Mouse (Mus musculus) forebrain, embryonic 10.5 days (tissue): ENCODE measurements around the gene Cog1. TPM values are rescaled to one million over a fixed set of nuclear protein-coding genes. Genes with fewer than 3 reads are reported as not detected.

ENCODE experiments used
- DNase-seq: peaks from one replicate; pipeline ENCODE4 v3.0.0-alpha.2; 2017; ENCODE audit warnings: low spot score; ENCODE audit errors: extremely low spot score
- H3K27ac ChIP-seq: fragments of 300-500 bp; sonication (generic); 2 replicates; pipeline ENCODE4 v1.5.1; 2016; ENCODE audit warnings: mild to moderate bottlenecking
- H3K27me3 ChIP-seq: fragments of 300-500 bp; sonication (generic); 2 replicates; pipeline ENCODE4 v1.6.1; 2016; ENCODE audit warnings: mild to moderate bottlenecking; ENCODE audit not compliant: poor library complexity, severe bottlenecking
- H3K36me3 ChIP-seq: fragments of 300-500 bp; sonication (generic); replicated peaks from 2 replicates; pipeline ENCODE4 v1.6.1; 2016; ENCODE audit warnings: mild to moderate bottlenecking, moderate library complexity
- H3K4me1 ChIP-seq: fragments of 300-500 bp; sonication (generic); 2 replicates; pipeline ENCODE4 v1.6.1; 2016
- H3K4me3 ChIP-seq: fragments of 300-500 bp; sonication (generic); 2 replicates; pipeline ENCODE4 v1.5.1; 2016; ENCODE audit warnings: mild to moderate bottlenecking, moderate library complexity
- H3K9me3 ChIP-seq: fragments of 300-500 bp; sonication (generic); 2 replicates; pipeline ENCODE4 v1.6.1; 2016; ENCODE audit warnings: mild to moderate bottlenecking, moderate library complexity
- WGBS: fragments of 180-500 bp; shearing (Covaris S2); methylation state at CpG from one replicate; pipeline ENCODE4 v1.1.7; 2016; 5-methylcytosine and 5-hydroxymethylcytosine counted together
- polyA plus RNA-seq: library from polyadenylated mRNA; unstranded; fragments of >200 nt; fragmentation: Nextera tagmentation; extraction: Ambion mirVana; gene quantifications from 2 replicates; pipeline ENCODE4 v1.2.1, GENCODE M21; 2016

Gene Cog1
- polyA plus RNA-seq, 1 experiment from 2014 or later, result 24.4 TPM

GRCm38 (mm10) chr11:113678373-113678772, 29.4 kb downstream of the Cog1 start:
- Histone ChIP-seq H3K27me3 (no peaks in the 10 kb centered on the region), H3K4me3 (no peak overlapping the region), H3K4me1 (peaks cover 28% of the 10 kb centered on the region), H3K36me3 (peaks cover 44% of the 10 kb centered on the region), H3K27ac (no peak overlapping the region), H3K9me3 (no peaks in the 10 kb centered on the region)
- 93% methylated on average over 8 of the region's 8 CpGs for WGBS
- DNase-seq, result no peak

GRCm38 (mm10) chr11:113680954-113681353, 32.0 kb downstream of the Cog1 start:
- H3K4me1 ChIP-seq, result peaks cover 44% of the 10 kb centered on the region
- H3K27ac ChIP-seq, result no peak overlapping the region
- H3K27me3 ChIP-seq, result no peaks in the 10 kb centered on the region
- H3K9me3 ChIP-seq, result no peaks in the 10 kb centered on the region
- no peak overlapping the region; the same call in 1 of the 2 replicates for H3K4me3 ChIP-seq
- DNase-seq, result no peak
- WGBS, result 86% methylated on average over 2 of the region's 2 CpGs
- H3K36me3 ChIP-seq, result peaks cover 18% of the 10 kb centered on the region

GRCm38 (mm10) chr11:113681979-113682378, 33.0 kb downstream of the Cog1 start:
- H3K27me3 ChIP-seq, result no peaks in the 10 kb centered on the region
- H3K27ac ChIP-seq, result no peak overlapping the region
- H3K4me3 ChIP-seq, result peak overlapping the region; percentile 90; the same call in 1 of the 2 replicates
- no peak for DNase-seq
- no peaks in the 10 kb centered on the region for H3K9me3 ChIP-seq
- H3K4me1 ChIP-seq, result peaks cover 53% of the 10 kb centered on the region
- H3K36me3 ChIP-seq, result peaks cover 10% of the 10 kb centered on the region

- H3K27me3 ChIP-seq, result no peaks in the 10 kb centered on the region
- H3K4me3 ChIP-seq, result peak overlapping the region; percentile 90
- peak; percentile 66 for DNase-seq
- peaks cover 56% of the 10 kb centered on the region for H3K4me1 ChIP-seq
- H3K27ac ChIP-seq, result peak overlapping the region; percentile 95
- 3% methylated on average over 38 of the region's 38 CpGs for WGBS
- H3K36me3 ChIP-seq, result peaks cover 10% of the 10 kb centered on the region
- H3K9me3 ChIP-seq, result no peaks in the 10 kb centered on the region
These were observed 34.1 kb downstream of the Cog1 start for GRCm38 (mm10) chr11:113682897-113683626.

- no peaks in the 10 kb centered on the region for H3K27me3 ChIP-seq
- H3K9me3 ChIP-seq, result no peaks in the 10 kb centered on the region
- peak overlapping the region; percentile 95 for H3K27ac ChIP-seq
- under 1% methylated on average over 38 of the region's 38 CpGs for WGBS
- DNase-seq, result no peak
- peaks cover 56% of the 10 kb centered on the region for H3K4me1 ChIP-seq
- H3K36me3 ChIP-seq, result peaks cover 15% of the 10 kb centered on the region
- H3K4me3 ChIP-seq, result peak overlapping the region; percentile 90
These were observed 34.6 kb downstream of the Cog1 start for GRCm38 (mm10) chr11:113683627-113683956.

- H3K36me3 ChIP-seq, result peaks cover 21% of the 10 kb centered on the region
- WGBS, result under 1% methylated on average over 73 of the region's 73 CpGs
- H3K4me1 ChIP-seq, result peaks cover 56% of the 10 kb centered on the region
- peak within 1 kb of the TSS; percentile 95 for H3K27ac ChIP-seq
- no peaks in the 10 kb centered on the region for H3K27me3 ChIP-seq
- DNase-seq, result peak; percentile 94
- peak within 1 kb of the TSS; percentile 90 for H3K4me3 ChIP-seq
- no peaks in the 10 kb centered on the region for H3K9me3 ChIP-seq
These were observed 35.2 kb downstream of the Cog1 start, which contains the start of the genes Fam104a and D11Wsu47e for GRCm38 (mm10) chr11:113683957-113684706. Gene Fam104a, minus strand, starts transcription at chr11:113684155. Gene D11Wsu47e, plus strand, starts transcription at chr11:113684412.

- H3K27ac ChIP-seq, result peak overlapping the region; percentile 95
These were observed 35.9 kb downstream of the Cog1 start for GRCm38 (mm10) chr11:113684707-113685426.

GRCm38 (mm10) chr11:113687031-113687430, 38.1 kb downstream of the Cog1 start:
- Histone ChIP-seq H3K36me3 (peaks cover 50% of the 10 kb centered on the region), H3K9me3 (no peaks in the 10 kb centered on the region), H3K4me1 (peaks cover 43% of the 10 kb centered on the region), H3K4me3 (peak overlapping the region; percentile 26; the same call in 1 of the 2 replicates), H3K27ac (peak overlapping the region; percentile 77), H3K27me3 (no peaks in the 10 kb centered on the region)
- WGBS, result 63% methylated on average over 2 of the region's 2 CpGs
- no peak for DNase-seq

More at GRCm38 (mm10) chr11:113684707-113685426, 35.9 kb downstream of the Cog1 start:
- Histone ChIP-seq H3K4me1 (peaks cover 56% of the 10 kb centered on the region), H3K36me3 (peaks cover 28% of the 10 kb centered on the region), H3K4me3 (peak overlapping the region; percentile 90), H3K27me3 (no peaks in the 10 kb centered on the region), H3K9me3 (no peaks in the 10 kb centered on the region)
- no peak for DNase-seq
- 44% methylated on average over 25 of the region's 25 CpGs for WGBS

- H3K27ac ChIP-seq, result no peak overlapping the region
- no peak for DNase-seq
These were observed 41.5 kb downstream of the Cog1 start for GRCm38 (mm10) chr11:113690506-113690905.

GRCm38 (mm10) chr11:113691318-113691717, 42.3 kb downstream of the Cog1 start:
- no peak for DNase-seq
- H3K9me3 ChIP-seq, result peaks cover 13% of the 10 kb centered on the region; the same call in 1 of the 2 replicates
- H3K4me3 ChIP-seq, result no peak overlapping the region
- H3K27me3 ChIP-seq, result no peaks in the 10 kb centered on the region
- WGBS, result 87% methylated on average over 5 of the region's 5 CpGs
- H3K4me1 ChIP-seq, result peaks cover 13% of the 10 kb centered on the region
- H3K27ac ChIP-seq, result no peak overlapping the region
- H3K36me3 ChIP-seq, result peaks cover 93% of the 10 kb centered on the region

More at GRCm38 (mm10) chr11:113690506-113690905, 41.5 kb downstream of the Cog1 start:
- Histone ChIP-seq H3K4me1 (peaks cover 19% of the 10 kb centered on the region), H3K9me3 (peaks cover 6% of the 10 kb centered on the region; the same call in 1 of the 2 replicates), H3K27me3 (no peaks in the 10 kb centered on the region), H3K4me3 (no peak overlapping the region), H3K36me3 (peaks cover 84% of the 10 kb centered on the region)
- WGBS, result 95% methylated on average over 12 of the region's 12 CpGs

GRCm38 (mm10) chr11:113691851-113692250, 42.9 kb downstream of the Cog1 start:
- Histone ChIP-seq H3K27ac (no peak overlapping the region), H3K9me3 (peaks cover 13% of the 10 kb centered on the region; the same call in 1 of the 2 replicates), H3K27me3 (no peaks in the 10 kb centered on the region), H3K4me1 (peaks cover 9% of the 10 kb centered on the region), H3K36me3 (peaks cover 96% of the 10 kb centered on the region), H3K4me3 (no peak overlapping the region)
- DNase-seq, result no peak
- WGBS, result 84% methylated on average over 3 of the region's 3 CpGs

GRCm38 (mm10) chr11:113697571-113697970, 48.6 kb downstream of the Cog1 start:
- no peak overlapping the region for H3K4me3 ChIP-seq
- 36% methylated on average over 5 of the region's 5 CpGs for WGBS
- H3K4me1 ChIP-seq, result peaks cover 17% of the 10 kb centered on the region
- H3K9me3 ChIP-seq, result peaks cover 13% of the 10 kb centered on the region; the same call in 1 of the 2 replicates
- DNase-seq, result no peak
- peaks cover 84% of the 10 kb centered on the region for H3K36me3 ChIP-seq
- H3K27me3 ChIP-seq, result no peaks in the 10 kb centered on the region
- H3K27ac ChIP-seq, result no peak overlapping the region
